Mouse (Mus musculus): ENCODE measurements around the gene Fam184a.

GRCm38 (mm10) chr10:53595744-53596676 is 154.9 kb downstream of the Fam184a start:
- TF ChIP-seq POLR2A (IDR thresholded peaks at IDR 0.05; ENCODE audit: borderline replicate concordance, low read depth, low read length) (no peak), CTCF (IDR thresholded peaks at IDR 0.05; ENCODE audit: low read depth, low read length) (no peak)

All from bone marrow macrophage, adult 2 months (primary cell).